Mouse (Mus musculus): ENCODE data around the gene Zfp39. TPM values are rescaled to one million over a fixed set of nuclear protein-coding genes. Genes with fewer than 3 reads are reported as not detected.
"Not testable (repeated sequence)": the region's sequence is repeated elsewhere in the genome, so short reads cannot be mapped to it uniquely, and the experiment has no call there.

Gene Zfp39
- polyA plus RNA-seq, 1 experiment from 2014 or later = 4.9 TPM

DNA sequence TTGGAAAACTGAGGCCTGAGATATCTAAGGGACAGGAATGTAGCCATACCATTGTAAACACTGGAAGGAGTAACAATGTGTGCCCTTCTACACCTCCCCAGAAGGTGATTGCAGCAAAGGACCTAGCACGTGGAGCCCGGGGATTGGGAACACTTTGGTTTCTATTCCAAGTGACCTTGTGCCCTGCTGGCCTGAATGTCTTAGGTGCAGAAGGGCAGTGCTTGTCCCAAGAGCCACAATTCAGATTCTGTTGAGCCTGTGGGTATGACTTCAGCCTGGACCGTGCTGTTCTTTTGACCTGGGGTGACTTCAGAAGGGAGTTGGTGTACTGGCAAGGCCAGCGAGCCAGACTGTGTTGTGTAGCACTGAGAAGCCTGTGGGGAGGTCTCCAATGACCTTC, 33.1 kb downstream of the Zfp39 start:
- peaks cover 14% of the 10 kb centered on the region for H3K4me1 ChIP-seq (replicated peaks)
- no peak overlapping the region for H3K27ac ChIP-seq
- no peaks in the 10 kb centered on the region for H3K9me3 ChIP-seq
- WGBS = 90% methylated on average over 4 of the region's 4 CpGs
- H3K36me3 ChIP-seq = peaks cover 30% of the 10 kb centered on the region
- H3K4me2 ChIP-seq = no peak overlapping the region
- no peak for ATAC-seq (ENCODE audit: insufficient number of reproducible peaks, insufficient read depth, low FRiP score, low TSS enrichment, low read depth)
- no peaks in the 10 kb centered on the region for H3K27me3 ChIP-seq
- H3K4me3 ChIP-seq (replicated peaks) = no peak overlapping the region
- H3K9ac ChIP-seq (replicated peaks) = no peak overlapping the region

DNA sequence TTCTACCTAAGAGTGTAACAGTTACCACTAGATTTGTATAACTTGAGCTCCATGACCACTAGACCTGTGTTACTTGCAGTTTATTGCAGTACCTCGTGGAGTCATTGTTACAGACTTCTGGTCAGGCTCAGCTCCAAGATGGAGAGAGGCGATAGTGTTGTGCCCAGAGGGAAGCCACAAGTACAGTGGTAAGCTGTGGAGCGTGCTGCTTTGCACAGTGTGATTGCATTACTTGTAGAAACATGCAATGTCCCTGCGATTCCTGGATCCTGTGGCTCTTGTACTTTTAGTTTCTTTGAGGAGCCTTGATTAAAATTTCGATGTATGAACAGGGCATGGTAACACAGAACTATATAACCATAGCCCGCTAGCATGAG, 36.1 kb downstream of the Zfp39 start:
- peaks cover 14% of the 10 kb centered on the region for H3K4me1 ChIP-seq (replicated peaks)
- no peaks in the 10 kb centered on the region for H3K9me3 ChIP-seq
- peak overlapping the region; percentile 74 for H3K4me3 ChIP-seq (replicated peaks)
- H3K36me3 ChIP-seq = peaks cover 28% of the 10 kb centered on the region
- peak overlapping the region; percentile 78; the same call in 1 of the 2 replicates for H3K9ac ChIP-seq (replicated peaks)
- H3K27ac ChIP-seq = peak overlapping the region; percentile 82; the same call in 1 of the 2 replicates
- ATAC-seq (ENCODE audit: insufficient number of reproducible peaks, insufficient read depth, low FRiP score, low TSS enrichment, low read depth) = no peak
- H3K4me2 ChIP-seq = peak overlapping the region; percentile 80
- WGBS = 85% methylated on average over 6 of the region's 6 CpGs
- no peaks in the 10 kb centered on the region for H3K27me3 ChIP-seq

- Histone ChIP-seq H3K9me3 (no peaks in the 10 kb centered on the region), H3K36me3 (peaks cover 28% of the 10 kb centered on the region), H3K27ac (peak within 1 kb of the TSS; percentile 82), H3K4me2 (peak within 1 kb of the TSS; percentile 80), H3K4me3 (replicated peaks) (peak within 1 kb of the TSS; percentile 74), H3K9ac (replicated peaks) (peak within 1 kb of the TSS; percentile 78), H3K4me1 (replicated peaks) (peaks cover 14% of the 10 kb centered on the region), H3K27me3 (no peaks in the 10 kb centered on the region)
- ATAC-seq (ENCODE audit: insufficient number of reproducible peaks, insufficient read depth, low FRiP score, low TSS enrichment, low read depth) = peak; percentile 89
- WGBS = 4% methylated on average over 37 of the region's 37 CpGs
These were observed 36.7 kb downstream of the Zfp39 start, which contains the start of gene 2810021J22Rik for GRCm38 (mm10) chr11:58867039-58867953. Gene 2810021J22Rik (plus strand): TSS chr11:58867216.

GRCm38 (mm10) chr11:58860744-58861143, 43.3 kb downstream of the Zfp39 start:
- Histone ChIP-seq H3K27ac (no peak overlapping the region), H3K36me3 (peaks cover 53% of the 10 kb centered on the region), H3K4me1 (replicated peaks) (no peaks in the 10 kb centered on the region), H3K9ac (replicated peaks) (no peak overlapping the region), H3K4me3 (replicated peaks) (no peak overlapping the region), H3K27me3 (no peaks in the 10 kb centered on the region), H3K9me3 (peaks cover 25% of the 10 kb centered on the region), H3K4me2 (no peak overlapping the region)
- ATAC-seq (ENCODE audit: insufficient number of reproducible peaks, insufficient read depth, low FRiP score, low TSS enrichment, low read depth) = no peak
- whole genome bisulfite sequencing = 94% methylated on average over 8 of the region's 8 CpGs

- no peak for ATAC-seq (ENCODE audit: insufficient number of reproducible peaks, insufficient read depth, low FRiP score, low TSS enrichment, low read depth)
- Histone ChIP-seq H3K4me1 (replicated peaks) (peaks cover 6% of the 10 kb centered on the region), H3K27me3 (no peaks in the 10 kb centered on the region)
These were observed 54.3 kb downstream of the Zfp39 start for GRCm38 (mm10) chr11:58849731-58850130.

GRCm38 (mm10) chr11:58847636-58848035, 56.4 kb downstream of the Zfp39 start:
- Histone ChIP-seq H3K27me3 (no peaks in the 10 kb centered on the region), H3K4me2 (peak overlapping the region; percentile 84), H3K4me3 (replicated peaks) (peak overlapping the region; percentile 78), H3K4me1 (replicated peaks) (peaks cover 6% of the 10 kb centered on the region), H3K27ac (no peak overlapping the region), H3K36me3 (peaks cover 39% of the 10 kb centered on the region), H3K9me3 (no peaks in the 10 kb centered on the region), H3K9ac (replicated peaks) (peak overlapping the region; percentile 84)
- WGBS = 50% methylated on average over 9 of the region's 9 CpGs
- no peak for ATAC-seq (ENCODE audit: insufficient number of reproducible peaks, insufficient read depth, low FRiP score, low TSS enrichment, low read depth)

More at GRCm38 (mm10) chr11:58849731-58850130, 54.3 kb downstream of the Zfp39 start:
- Histone ChIP-seq H3K4me3 (replicated peaks) (no peak overlapping the region), H3K9me3 (no peaks in the 10 kb centered on the region), H3K9ac (replicated peaks) (no peak overlapping the region), H3K27ac (no peak overlapping the region), H3K4me2 (no peak overlapping the region), H3K36me3 (peaks cover 55% of the 10 kb centered on the region)
- 69% methylated on average over 2 of the region's 2 CpGs for WGBS

- Histone ChIP-seq H3K4me2 (peak within 1 kb of the TSS; percentile 84), H3K36me3 (peaks cover 33% of the 10 kb centered on the region), H3K4me3 (replicated peaks) (peak within 1 kb of the TSS; percentile 78), H3K27ac (0 out of 2 replicates have a peak within 1 kb of the TSS, but pooled peaks have one; percentile 42), H3K9ac (replicated peaks) (peak within 1 kb of the TSS; percentile 84), H3K27me3 (no peaks in the 10 kb centered on the region), H3K9me3 (no peaks in the 10 kb centered on the region), H3K4me1 (replicated peaks) (peaks cover 6% of the 10 kb centered on the region)
- ATAC-seq (ENCODE audit: insufficient number of reproducible peaks, insufficient read depth, low FRiP score, low TSS enrichment, low read depth) = peak; percentile 100
- WGBS = under 1% methylated on average over 24 of the region's 24 CpGs
These were observed 57.0 kb downstream of the Zfp39 start, which contains the start of gene Gm12258 for GRCm38 (mm10) chr11:58846919-58847461. Gene Gm12258 (plus strand): TSS chr11:58847158.

GRCm38 (mm10) chr11:58838951-58839350, 65.1 kb downstream of the Zfp39 start, which contains the start of gene Olfr311:
Gene Olfr311 (plus strand): TSS chr11:58839251.
- H3K4me3 ChIP-seq (replicated peaks); H3K27me3 ChIP-seq; H3K4me1 ChIP-seq (replicated peaks); H3K4me2 ChIP-seq; H3K27ac ChIP-seq; H3K36me3 ChIP-seq; H3K9me3 ChIP-seq; H3K9ac ChIP-seq (replicated peaks); ATAC-seq (ENCODE audit: insufficient number of reproducible peaks, insufficient read depth, low FRiP score, low TSS enrichment, low read depth): not testable (repeated sequence)

Other genes with a start within 250 kb of the Zfp39 start
- gene Olfr322, start 245.4 kb downstream of the Zfp39 start, polyA plus RNA-seq (2016; fragmentation: Nextera tagmentation; extraction: Ambion mirVana) = not detected in 2 replicates
- not detected in 2 replicates for gene Olfr320, start 223.1 kb downstream of the Zfp39 start, polyA plus RNA-seq (2016; fragmentation: Nextera tagmentation; extraction: Ambion mirVana)
- not detected in 2 replicates for gene Olfr319, start 205.1 kb downstream of the Zfp39 start, polyA plus RNA-seq (2016; fragmentation: Nextera tagmentation; extraction: Ambion mirVana)
- gene Olfr318, start 180.2 kb downstream of the Zfp39 start, polyA plus RNA-seq (2016; fragmentation: Nextera tagmentation; extraction: Ambion mirVana) = not detected in 2 replicates
- not detected in 2 replicates for gene Olfr317, start 165.0 kb downstream of the Zfp39 start, polyA plus RNA-seq (2016; fragmentation: Nextera tagmentation; extraction: Ambion mirVana)
- not detected in 2 replicates for gene Olfr316, start 151.5 kb downstream of the Zfp39 start, polyA plus RNA-seq (2016; fragmentation: Nextera tagmentation; extraction: Ambion mirVana)
- not detected in 2 replicates for gene Olfr315, start 131.0 kb downstream of the Zfp39 start, polyA plus RNA-seq (2016; fragmentation: Nextera tagmentation; extraction: Ambion mirVana)
- not detected in 2 replicates for gene Olfr314, start 121.3 kb downstream of the Zfp39 start, polyA plus RNA-seq (2016; fragmentation: Nextera tagmentation; extraction: Ambion mirVana)
- gene Fam183b, start 102.3 kb downstream of the Zfp39 start, polyA plus RNA-seq (2016; fragmentation: Nextera tagmentation; extraction: Ambion mirVana) = not detected in 2 replicates
- gene Olfr313, start 89.2 kb downstream of the Zfp39 start, polyA plus RNA-seq (2016; fragmentation: Nextera tagmentation; extraction: Ambion mirVana) = not detected in 2 replicates
- gene Olfr312, start 75.0 kb downstream of the Zfp39 start, polyA plus RNA-seq (2016; fragmentation: Nextera tagmentation; extraction: Ambion mirVana) = not detected in 2 replicates
- not detected in 2 replicates for gene Olfr311, start 65.0 kb downstream of the Zfp39 start, polyA plus RNA-seq (2016; fragmentation: Nextera tagmentation; extraction: Ambion mirVana)
- 12.8 and 13.5 TPM in 2 replicates for gene Gm12258, start 57.1 kb downstream of the Zfp39 start, polyA plus RNA-seq (2016; fragmentation: Nextera tagmentation; extraction: Ambion mirVana)
- gene 2810021J22Rik, start 37.0 kb downstream of the Zfp39 start, polyA plus RNA-seq (2016; fragmentation: Nextera tagmentation; extraction: Ambion mirVana) = 8.9 and 11.0 TPM in 2 replicates
- gene Btnl10, start 13.7 kb upstream of the Zfp39 start, polyA plus RNA-seq (2016; fragmentation: Nextera tagmentation; extraction: Ambion mirVana) = 0.25 TPM in 1 of 2 replicates, not detected in the other
- 306 and 315 TPM in 2 replicates for gene Rnf187, start 34.7 kb upstream of the Zfp39 start, polyA plus RNA-seq (2016; fragmentation: Nextera tagmentation; extraction: Ambion mirVana)
- gene Hist3h2ba, start 44.7 kb upstream of the Zfp39 start, polyA plus RNA-seq (2016; fragmentation: Nextera tagmentation; extraction: Ambion mirVana) = 22.6 and 28.5 TPM in 2 replicates
- 26.2 and 27.9 TPM in 2 replicates for gene Hist3h2a, start 50.5 kb upstream of the Zfp39 start, polyA plus RNA-seq (2016; fragmentation: Nextera tagmentation; extraction: Ambion mirVana)
- 0.80 and 0.93 TPM in 2 replicates for gene Trim17, start 50.5 kb upstream of the Zfp39 start, polyA plus RNA-seq (2016; fragmentation: Nextera tagmentation; extraction: Ambion mirVana)
- 21.6 and 22.4 TPM in 2 replicates for gene Trim11, start 73.9 kb upstream of the Zfp39 start, polyA plus RNA-seq (2016; fragmentation: Nextera tagmentation; extraction: Ambion mirVana)
- 0.70 and 1.00 TPM in 2 replicates for gene Obscn, start 232.2 kb upstream of the Zfp39 start, polyA plus RNA-seq (2016; fragmentation: Nextera tagmentation; extraction: Ambion mirVana)

Measured in limb, embryonic 12.5 days (tissue).